Mouse (Mus musculus) hindbrain, embryonic 16.5 days (tissue): ENCODE measurements around the gene Hydin. TPM values are rescaled to one million over a fixed set of nuclear protein-coding genes. Genes with fewer than 3 reads are reported as not detected.

Source experiments
- ATAC-seq: fragments of 200-750 bp; cut with Nextera tagmentation; 2 replicates; pipeline ENCODE4 v1.8.0; 2017; ENCODE audit warnings: moderate TSS enrichment, moderate library complexity
- H3K27ac ChIP-seq: fragments of 300-500 bp; sonication (generic); 2 replicates; pipeline ENCODE4 v1.5.1; 2014; ENCODE audit warnings: low read depth, mild to moderate bottlenecking, control low read depth, low read length, moderate library complexity
- H3K27me3 ChIP-seq: fragments of 300-500 bp; sonication (generic); replicated peaks from 2 replicates; pipeline ENCODE4 v1.6.1; 2014; ENCODE audit warnings: low read length; ENCODE audit not compliant: control insufficient read depth, insufficient read depth
- H3K36me3 ChIP-seq: fragments of 300-500 bp; sonication (generic); 2 replicates; pipeline ENCODE4 v1.6.1; 2014; ENCODE audit warnings: mild to moderate bottlenecking, low read length, moderate library complexity, mixed read lengths; ENCODE audit not compliant: control insufficient read depth, insufficient read depth
- H3K4me1 ChIP-seq: fragments of 300-500 bp; sonication (generic); 2 replicates; pipeline ENCODE4 v1.6.1; 2014; ENCODE audit warnings: low read depth, low read length; ENCODE audit not compliant: control insufficient read depth, insufficient read depth
- H3K4me2 ChIP-seq: fragments of 300-500 bp; sonication (generic); 2 replicates; pipeline ENCODE4 v1.6.1; 2014; ENCODE audit warnings: mild to moderate bottlenecking, low read length, control low read depth, moderate library complexity
- H3K4me3 ChIP-seq: fragments of 300-500 bp; sonication (generic); 2 replicates; pipeline ENCODE4 v1.5.1; 2014; ENCODE audit warnings: mild to moderate bottlenecking, low read length, control low read depth, moderate library complexity
- H3K9ac ChIP-seq: fragments of 300-500 bp; sonication (generic); 2 replicates; pipeline ENCODE4 v1.6.1; 2014; ENCODE audit warnings: low read depth, mild to moderate bottlenecking, control low read depth, low read length, moderate library complexity
- H3K9me3 ChIP-seq: fragments of 300-500 bp; sonication (generic); 2 replicates; pipeline ENCODE4 v1.6.1; 2014; ENCODE audit warnings: mild to moderate bottlenecking, low read length, moderate library complexity; ENCODE audit not compliant: control insufficient read depth
- WGBS: fragments of 180-500 bp; shearing (Covaris S2); extraction: QIAGEN DNeasy Blood & Tissue Kit; methylation state at CpG from one replicate; pipeline ENCODE4 v1.1.7; 2014; 5-methylcytosine and 5-hydroxymethylcytosine counted together
- polyA plus RNA-seq: library from polyadenylated mRNA; unstranded; fragments of >200 nt; fragmentation: Nextera tagmentation; extraction: Ambion mirVana; gene quantifications from 2 replicates; pipeline ENCODE4 v1.2.1, GENCODE M21; 2015

Hydin gene
- polyA plus RNA-seq, 1 experiment from 2014 or later, result 0.41 TPM

DNA sequence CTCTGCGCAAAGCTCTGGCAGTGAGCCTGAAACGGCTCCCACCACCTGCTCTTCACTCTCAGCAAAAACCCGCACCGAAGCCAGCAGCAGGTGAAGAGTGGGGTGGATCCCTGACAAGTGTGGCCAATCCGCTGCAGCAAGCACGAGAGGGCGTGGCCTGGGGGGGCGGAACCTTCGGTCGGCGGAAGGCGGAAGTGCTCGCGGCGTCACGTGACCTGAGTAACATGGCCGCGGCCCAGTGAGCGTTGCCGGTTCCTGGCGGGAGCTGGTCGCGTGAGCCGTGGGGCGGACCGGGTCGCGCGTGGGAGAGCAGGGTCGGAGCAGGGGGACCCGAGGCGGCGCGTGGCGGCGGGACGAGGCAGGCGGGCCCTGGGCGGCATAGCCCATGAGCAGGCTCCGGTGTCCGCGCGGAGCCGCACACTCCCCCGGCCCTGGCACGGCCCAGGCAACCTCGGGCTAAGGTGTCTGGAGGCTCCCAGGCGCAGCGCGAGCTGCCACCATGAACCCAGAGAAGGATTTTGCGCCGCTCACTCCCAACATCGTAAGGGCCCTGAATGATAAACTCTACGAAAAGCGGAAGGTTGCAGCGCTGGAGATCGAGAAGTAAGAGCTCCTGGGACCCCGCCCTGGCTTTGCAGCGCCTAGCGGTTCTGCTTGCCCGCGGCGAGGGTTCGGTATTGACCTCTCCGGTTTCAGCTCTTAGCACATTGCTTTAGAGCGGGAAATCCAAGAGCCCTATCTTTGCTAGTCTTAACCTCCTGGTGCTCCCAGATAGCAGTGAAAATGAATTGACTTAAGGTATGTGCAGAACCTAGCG lies 351.8 kb downstream of the Hydin start, which contains the start of gene Vac14:
TSS of gene Vac14 (plus strand) at position 195 of the 817 bp plus-strand sequence.
- no peaks in the 10 kb centered on the region for H3K9me3 ChIP-seq
- H3K4me1 ChIP-seq, result peaks cover 26% of the 10 kb centered on the region
- H3K9ac ChIP-seq, result peak within 1 kb of the TSS; percentile 85
- H3K4me2 ChIP-seq, result peak within 1 kb of the TSS; percentile 88
- peak within 1 kb of the TSS; percentile 74 for H3K27ac ChIP-seq
- WGBS, result under 1% methylated on average over 67 of the region's 67 CpGs
- no peaks in the 10 kb centered on the region for H3K36me3 ChIP-seq
- H3K27me3 ChIP-seq, result no peaks in the 10 kb centered on the region
- H3K4me3 ChIP-seq, result peak within 1 kb of the TSS; percentile 91
- peak; percentile 99 for ATAC-seq

DNA sequence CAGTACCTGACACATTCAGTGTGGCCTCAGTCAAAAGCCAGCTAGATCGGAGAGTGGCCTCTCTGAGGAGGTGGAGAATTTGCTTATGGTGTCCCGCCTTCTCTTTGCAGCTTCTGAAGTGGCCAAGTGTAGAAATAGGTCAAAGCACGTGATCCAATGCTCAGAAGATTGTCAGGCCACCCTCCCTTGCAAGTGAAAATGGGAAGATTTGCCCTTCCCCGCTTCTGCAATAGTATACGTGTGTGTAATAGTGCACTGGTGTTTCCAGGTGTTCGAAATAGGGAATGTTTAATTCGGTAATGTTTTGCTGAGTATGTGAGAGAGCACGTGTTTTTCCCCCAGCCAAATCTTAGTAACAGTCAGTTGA lies 352.4 kb downstream of the Hydin start:
- Histone ChIP-seq H3K36me3 (no peaks in the 10 kb centered on the region), H3K4me2 (peak overlapping the region; percentile 88), H3K4me1 (peaks cover 26% of the 10 kb centered on the region), H3K9ac (peak overlapping the region; percentile 85), H3K9me3 (no peaks in the 10 kb centered on the region), H3K27me3 (no peaks in the 10 kb centered on the region), H3K4me3 (peak overlapping the region; percentile 91), H3K27ac (no peak overlapping the region; the same call in 1 of the 2 replicates)
- WGBS, result 33% methylated on average over 8 of the region's 8 CpGs
- ATAC-seq, result no peak

DNA sequence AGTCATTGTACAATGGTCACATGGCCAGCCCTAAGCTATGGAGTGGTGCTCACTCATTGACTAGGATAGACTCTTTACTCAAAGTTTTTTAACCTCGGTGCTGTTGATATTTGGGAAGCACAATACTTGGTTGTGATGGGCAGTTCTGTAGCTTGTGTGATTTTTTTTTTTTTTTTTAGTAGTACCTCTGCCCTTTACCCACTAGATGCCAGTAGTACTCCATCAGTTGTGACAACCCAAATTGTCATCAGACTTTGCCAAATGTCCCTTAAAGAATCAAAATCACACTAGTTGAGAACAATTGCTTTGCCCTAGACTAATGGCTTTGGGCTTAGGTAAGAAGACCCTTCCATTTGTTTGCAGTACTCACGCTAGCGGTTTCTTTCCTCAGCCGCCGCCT lies 353.1 kb downstream of the Hydin start:
- no peaks in the 10 kb centered on the region for H3K9me3 ChIP-seq
- no peak overlapping the region for H3K27ac ChIP-seq
- no peak overlapping the region for H3K9ac ChIP-seq
- H3K36me3 ChIP-seq, result no peaks in the 10 kb centered on the region
- peak overlapping the region; percentile 88 for H3K4me2 ChIP-seq
- WGBS, result 93% methylated on average over 5 of the region's 5 CpGs
- no peaks in the 10 kb centered on the region for H3K27me3 ChIP-seq
- ATAC-seq, result no peak
- peaks cover 26% of the 10 kb centered on the region for H3K4me1 ChIP-seq
- no peak overlapping the region for H3K4me3 ChIP-seq

DNA sequence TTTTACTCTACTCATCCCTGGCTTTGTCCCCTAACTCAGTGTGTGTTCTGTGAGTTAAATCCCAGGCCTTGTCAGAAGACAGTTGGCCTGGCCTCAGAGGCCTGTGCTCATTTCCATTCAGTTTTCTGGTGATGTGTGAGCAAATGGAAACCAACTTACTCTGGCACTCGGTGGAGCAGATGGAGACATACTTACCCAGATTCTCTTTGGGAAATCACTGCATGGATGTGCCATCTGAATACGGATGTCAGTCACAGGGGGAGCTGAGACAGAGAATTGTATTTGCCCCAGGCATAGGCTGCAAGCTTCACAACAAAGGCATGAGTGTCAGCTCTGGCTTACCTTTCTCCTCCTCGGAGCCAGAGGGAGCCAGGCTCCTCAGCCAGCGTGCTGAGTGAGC lies 359.7 kb downstream of the Hydin start:
- no peaks in the 10 kb centered on the region for H3K9me3 ChIP-seq
- no peak overlapping the region for H3K27ac ChIP-seq
- H3K36me3 ChIP-seq, result no peaks in the 10 kb centered on the region
- no peak overlapping the region for H3K9ac ChIP-seq
- peaks cover 5% of the 10 kb centered on the region; the same call in 1 of the 2 replicates for H3K4me1 ChIP-seq
- WGBS, result 60% methylated on average over 4 of the region's 4 CpGs
- no peaks in the 10 kb centered on the region for H3K27me3 ChIP-seq
- ATAC-seq, result no peak
- no peak overlapping the region for H3K4me2 ChIP-seq
- H3K4me3 ChIP-seq, result no peak overlapping the region

DNA sequence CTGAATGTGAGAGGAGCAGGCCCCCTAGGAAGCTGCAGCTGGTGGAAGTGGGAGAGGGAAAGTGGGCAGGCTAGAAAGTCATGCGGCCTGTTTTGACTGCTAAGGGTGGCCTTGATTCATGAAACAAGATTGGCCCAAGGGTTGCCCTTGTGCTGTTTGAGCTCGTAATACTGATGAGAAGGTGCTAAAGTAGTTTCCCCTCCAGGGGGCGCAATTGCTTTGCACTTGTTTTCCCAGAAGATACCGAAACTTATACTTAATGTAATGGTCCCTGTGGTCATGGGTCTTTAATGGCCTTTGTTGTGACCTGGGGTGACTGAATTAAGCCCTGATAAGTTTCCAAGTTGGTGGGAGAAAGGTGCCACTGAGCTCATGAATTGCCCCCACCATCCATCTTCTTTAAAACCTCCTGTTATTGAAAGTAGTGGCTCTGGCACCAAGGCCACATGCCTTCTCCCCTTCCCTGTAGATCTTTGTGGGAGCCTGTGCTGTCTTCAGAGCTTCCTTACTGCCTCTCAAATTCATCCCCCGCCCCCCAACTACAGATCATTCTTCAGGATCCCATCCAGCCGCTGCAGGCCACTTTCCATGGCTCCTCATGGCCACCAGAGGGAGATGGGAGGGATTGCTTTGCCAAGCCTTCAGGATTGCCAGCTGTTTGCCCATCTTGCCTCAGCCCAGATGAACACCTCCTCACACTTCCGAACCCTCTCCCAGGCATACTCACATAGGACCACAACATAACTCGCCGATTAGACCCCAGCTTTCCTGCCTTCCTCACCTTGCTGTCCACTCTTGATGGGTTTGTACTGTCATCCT lies 362.7 kb downstream of the Hydin start:
- H3K4me3 ChIP-seq, result no peak overlapping the region
- no peaks in the 10 kb centered on the region for H3K9me3 ChIP-seq
- H3K4me2 ChIP-seq, result no peak overlapping the region
- WGBS, result 63% methylated on average over 9 of the region's 9 CpGs
- ATAC-seq, result no peak
- H3K27ac ChIP-seq, result no peak overlapping the region
- no peaks in the 10 kb centered on the region for H3K27me3 ChIP-seq
- peaks cover 5% of the 10 kb centered on the region; the same call in 1 of the 2 replicates for H3K4me1 ChIP-seq
- H3K9ac ChIP-seq, result no peak overlapping the region
- peaks cover 7% of the 10 kb centered on the region; the same call in 1 of the 2 replicates for H3K36me3 ChIP-seq

DNA sequence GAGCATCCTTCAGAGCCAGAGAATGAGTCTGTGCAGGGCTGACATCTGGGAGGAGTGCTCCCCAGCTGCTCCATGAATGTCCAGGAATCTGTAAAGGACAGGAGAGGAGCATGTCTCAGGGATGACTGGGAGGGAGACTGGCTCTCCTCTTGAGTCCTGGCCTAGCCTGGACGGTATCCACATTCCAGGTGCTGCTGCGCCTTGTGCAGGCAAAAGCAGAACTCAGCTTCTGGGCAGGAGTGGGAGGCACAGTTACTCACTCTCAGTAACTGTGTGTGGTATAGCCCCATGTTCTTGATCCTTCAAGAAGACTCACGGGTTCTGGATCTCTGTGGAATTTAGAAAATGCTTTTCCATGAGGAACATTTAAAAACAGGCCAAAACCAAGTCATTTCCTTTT lies 363.3 kb downstream of the Hydin start:
- Histone ChIP-seq H3K4me1 (peaks cover 5% of the 10 kb centered on the region; the same call in 1 of the 2 replicates), H3K27me3 (no peaks in the 10 kb centered on the region), H3K27ac (no peak overlapping the region), H3K36me3 (peaks cover 13% of the 10 kb centered on the region; the same call in 1 of the 2 replicates), H3K9me3 (no peaks in the 10 kb centered on the region), H3K4me2 (no peak overlapping the region), H3K9ac (no peak overlapping the region), H3K4me3 (no peak overlapping the region)
- no peak for ATAC-seq
- over 99% methylated on average over 3 of the region's 3 CpGs for WGBS

DNA sequence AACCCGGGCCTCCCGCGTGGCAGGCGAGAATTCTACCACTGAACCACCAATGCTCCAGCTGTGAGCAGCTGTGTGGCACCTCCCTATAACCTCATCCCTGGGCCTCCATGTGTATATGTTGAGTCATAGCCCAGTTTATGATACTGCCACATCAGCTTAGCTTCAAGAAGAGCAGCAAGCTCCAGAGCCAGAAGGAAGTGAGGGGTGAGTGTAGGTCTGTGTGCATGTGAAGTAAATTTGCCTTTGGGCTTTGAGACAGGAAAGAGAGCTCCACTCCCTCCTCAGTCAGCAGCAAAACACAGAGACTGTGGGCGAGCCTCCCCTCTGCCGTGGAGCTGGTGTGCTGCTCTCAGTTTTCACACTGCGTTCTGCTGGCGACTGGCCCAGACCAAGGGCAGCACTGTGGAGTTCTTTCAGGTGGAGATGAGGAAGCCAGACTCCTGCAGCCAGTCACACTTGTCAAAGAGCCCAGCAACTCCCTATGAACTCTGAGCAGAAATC lies 363.8 kb downstream of the Hydin start:
- Histone ChIP-seq H3K27ac (peak overlapping the region; percentile 51), H3K9ac (no peak overlapping the region), H3K4me2 (no peak overlapping the region), H3K4me1 (peaks cover 5% of the 10 kb centered on the region; the same call in 1 of the 2 replicates), H3K9me3 (no peaks in the 10 kb centered on the region), H3K27me3 (no peaks in the 10 kb centered on the region), H3K36me3 (peaks cover 16% of the 10 kb centered on the region), H3K4me3 (no peak overlapping the region)
- 77% methylated on average over 8 of the region's 8 CpGs for WGBS
- peak; percentile 76 for ATAC-seq

DNA sequence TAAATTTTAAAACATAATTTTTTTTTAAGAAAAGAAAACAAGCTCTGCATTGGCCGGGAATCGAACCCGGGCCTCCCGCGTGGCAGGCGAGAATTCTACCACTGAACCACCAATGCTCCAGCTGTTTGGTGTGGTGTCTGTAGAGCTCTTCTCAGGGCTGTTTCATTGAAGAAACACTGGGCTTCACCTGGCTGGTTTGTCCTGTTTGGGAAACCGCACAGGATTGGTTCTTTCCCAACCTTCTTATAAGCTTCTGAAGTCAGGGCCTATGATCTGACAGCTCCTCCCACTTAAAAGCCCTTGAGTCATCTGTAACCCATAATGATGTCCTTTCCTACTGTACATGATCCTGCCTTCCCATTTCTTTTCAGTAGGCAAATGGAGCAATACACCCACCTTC lies 364.4 kb downstream of the Hydin start:
- peak overlapping the region; percentile 51; the same call in 1 of the 2 replicates for H3K27ac ChIP-seq

DNA sequence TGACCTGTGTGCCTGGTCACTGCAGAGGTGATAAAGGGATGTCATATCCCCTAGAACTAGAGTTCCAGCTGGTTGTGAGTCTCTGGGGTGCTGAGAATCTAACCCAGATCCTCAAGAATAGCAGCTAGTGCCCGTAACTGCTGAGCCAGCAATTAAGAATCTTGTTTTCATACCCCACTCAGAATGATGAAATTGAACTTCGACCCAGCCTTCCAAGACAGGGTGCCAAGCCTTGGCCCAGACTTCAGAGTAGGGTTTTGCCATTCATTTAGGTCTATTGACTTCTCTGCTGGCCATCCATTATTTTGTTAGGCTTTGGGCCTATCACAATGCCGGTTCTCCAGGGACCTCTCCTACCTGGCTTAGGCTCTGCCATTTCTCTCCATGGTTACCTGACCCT lies 367.0 kb downstream of the Hydin start:
- Histone ChIP-seq H3K27me3 (no peaks in the 10 kb centered on the region), H3K4me2 (no peak overlapping the region), H3K27ac (no peak overlapping the region), H3K4me1 (peaks cover 5% of the 10 kb centered on the region; the same call in 1 of the 2 replicates), H3K9ac (no peak overlapping the region), H3K9me3 (no peaks in the 10 kb centered on the region), H3K36me3 (peaks cover 36% of the 10 kb centered on the region), H3K4me3 (no peak overlapping the region)
- WGBS, result 100% methylated on average over 3 of the region's 3 CpGs
- no peak for ATAC-seq

More for the DNA sequence above, 364.4 kb downstream of the Hydin start:
- 93% methylated on average over 7 of the region's 7 CpGs for WGBS
- ATAC-seq, result no peak
- no peak overlapping the region for H3K9ac ChIP-seq
- no peak overlapping the region for H3K4me2 ChIP-seq
- no peak overlapping the region for H3K4me3 ChIP-seq
- peaks cover 21% of the 10 kb centered on the region for H3K36me3 ChIP-seq
- peaks cover 5% of the 10 kb centered on the region; the same call in 1 of the 2 replicates for H3K4me1 ChIP-seq
- H3K27me3 ChIP-seq, result no peaks in the 10 kb centered on the region
- no peaks in the 10 kb centered on the region for H3K9me3 ChIP-seq
